8 mouse cellular contexts compared by ENCODE assay signal in the genomic region with DNA sequence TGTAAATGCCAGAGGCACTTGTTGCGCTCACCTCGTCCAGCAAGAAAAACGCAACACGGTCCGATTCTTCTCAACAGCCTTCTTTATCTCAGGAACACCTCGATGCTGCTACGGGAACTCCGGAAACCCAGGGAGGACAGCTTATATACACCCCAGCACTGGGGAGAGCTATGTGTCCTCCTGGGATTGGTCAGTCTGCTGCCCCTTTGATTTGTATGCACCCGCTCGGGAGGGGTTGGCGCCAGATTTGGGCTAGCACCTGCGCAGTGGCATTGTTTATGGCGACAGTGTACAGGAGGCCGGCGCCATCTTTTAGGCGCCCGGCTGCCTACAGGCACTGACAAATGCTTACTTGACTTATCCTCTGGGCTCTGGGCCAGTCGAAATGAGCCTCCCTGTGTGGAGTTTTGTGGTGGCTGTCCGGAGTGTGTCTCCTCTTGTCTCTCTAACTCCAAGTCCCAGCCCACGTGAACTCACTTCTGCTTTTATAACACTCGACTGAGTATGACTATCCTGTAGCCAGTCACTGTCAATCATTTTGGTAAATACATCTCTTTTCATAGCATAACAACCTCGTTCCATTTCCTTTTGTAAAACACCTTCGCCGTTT. TPM values are rescaled to one million over a fixed set of nuclear protein-coding genes. Genes with fewer than 3 reads are reported as not detected.
DNase-seq lines count a peak whose midpoint lies in the region; ATAC-seq and TF ChIP-seq lines count a peak whose summit lies in the region.
"Not testable (repeated sequence)": the region's sequence is repeated elsewhere in the genome, so short reads cannot be mapped to it uniquely, and the experiment has no call there.

No protein-coding gene starts in this region.

- TF ChIP-seq EP300 in liver, postnatal 0 days (IDR thresholded peaks at IDR 0.05; ENCODE audit: low read depth), result not testable (repeated sequence)

- ATAC-seq in liver, postnatal 0 days, result peak; percentile 59

- peak overlapping the region; percentile 72 for H3K27ac ChIP-seq in layer of hippocampus, adult 2 months
- peak overlapping the region; percentile 71 for H3K27ac ChIP-seq in liver, postnatal 0 days (ENCODE audit: low read depth)
- H3K27ac ChIP-seq in thymus, adult 2 months (ENCODE audit: control insufficient read depth, insufficient read depth, low read length), result peak overlapping the region; percentile 77; the same call in 1 of the 2 replicates

- peak; percentile 99 for DNase-seq in B cell, adult 2 months
- peak; percentile 44 for DNase-seq in adrenal gland, postnatal 10 days
- peak; percentile 63 to 64 for DNase-seq in frontal cortex, adult 2 months (ENCODE audit: extremely low spot score in 1 of 2, low spot score in 1 of 2)
- DNase-seq in heart, postnatal 10 days, result peak; percentile 75 to 76
- DNase-seq in layer of hippocampus, adult 2 months (ENCODE audit: low spot score in 2 of 2), result peak; percentile 50 to 77
- peak; percentile 34 for DNase-seq in liver, postnatal 0 days
- DNase-seq in right cerebral cortex, adult 18-20 months, result peak; percentile 60
- DNase-seq in thymus, adult 2 months, result peak; percentile 96

- peak; percentile 45; the same call in 1 of the 2 replicates for TF ChIP-seq POLR2A in thymus, adult 2 months (IDR thresholded peaks at IDR 0.05; ENCODE audit: control insufficient read depth, extremely low read depth, insufficient read depth, low read length, poor library complexity)

- H3K36me3 ChIP-seq in liver, postnatal 0 days (replicated peaks; ENCODE audit: insufficient read depth, low read length); thymus, adult 2 months (ENCODE audit: control insufficient read depth, insufficient read depth, low read length): not testable (repeated sequence)

- H3K9ac ChIP-seq in liver, postnatal 0 days (replicated peaks), result not testable (repeated sequence)

- H3K27me3 ChIP-seq in liver, postnatal 0 days (ENCODE audit: insufficient read depth, low read length); thymus, adult 2 months (ENCODE audit: control insufficient read depth, insufficient read depth, low read length): not testable (repeated sequence)

- not testable (repeated sequence) for H3K4me1 ChIP-seq in liver, postnatal 0 days (ENCODE audit: insufficient read depth); thymus, adult 2 months (replicated peaks; ENCODE audit: control insufficient read depth, insufficient read depth, low read length)

- H3K9me3 ChIP-seq in liver, postnatal 0 days (ENCODE audit: low read length), result not testable (repeated sequence)

- not testable (repeated sequence) for TF ChIP-seq CTCF in layer of hippocampus, adult 2 months (conservative IDR thresholded peaks at IDR 0.05); liver, postnatal 0 days (IDR thresholded peaks at IDR 0.05; ENCODE audit: low read depth); thymus, adult 2 months (IDR thresholded peaks at IDR 0.05; ENCODE audit: borderline replicate concordance, control insufficient read depth, extremely low read depth, insufficient read depth, low read length, poor library complexity)

- 55% methylated on average over 24 of the region's 24 CpGs for WGBS in liver, postnatal 0 days (ENCODE audit: insufficient replicate concordance)
- 16% methylated on average over 24 of the region's 24 CpGs for WGBS in thymus, adult 2 months

- intact Hi-C loops in heart, postnatal 10 days (cut with DNase I), result not testable (repeated sequence)

- H3K4me3 ChIP-seq in layer of hippocampus, adult 2 months, result peak overlapping the region; percentile 34
- H3K4me3 ChIP-seq in liver, postnatal 0 days (ENCODE audit: low read depth, low read length), result peak overlapping the region; percentile 13; the same call in 1 of the 2 replicates
- peak overlapping the region; percentile 57 for H3K4me3 ChIP-seq in thymus, adult 2 months (ENCODE audit: control insufficient read depth, insufficient read depth, low read length)

- peak overlapping the region; percentile 32; the same call in 1 of the 2 replicates for H3K4me2 ChIP-seq in liver, postnatal 0 days (ENCODE audit: low read depth, low read length)

RNA-seq across cellular contexts. Expression of a gene that starts 10.7 kb away (rescaled TPM):
- under 1 TPM; 0.15 to 0.39 TPM for total RNA-seq in adrenal gland, postnatal 10 days (2021)
- 3.4 and 4.0 TPM in 2 replicates for polyA plus RNA-seq in frontal cortex, adult 2 months (2012; rRNA removed)
- not detected for total RNA-seq in heart, postnatal 10 days (2021)
- 1 to 10 TPM; 4.8 to 6.3 TPM for total RNA-seq in layer of hippocampus, adult 2 months (2021)
- polyA plus RNA-seq in liver, postnatal 0 days (2015; fragmentation: Nextera tagmentation; extraction: Ambion mirVana), result 0.05 TPM in 2 replicates
- 0.94 and 1.1 TPM in 2 replicates for polyA plus RNA-seq in thymus, adult 2 months (2012; rRNA removed)

Comparison
In these comparisons a context has a peak if more than half of its experiments do, and no peak if none do; other contexts are left out.
1. Peak in every context shown above with its lines: DNase-seq, ATAC-seq, H3K4me3 ChIP-seq and H3K27ac ChIP-seq.
2. DNase-seq: peak in every context shown above with its lines; median percentile 99 in B cell, adult 2 months; 96 in thymus, adult 2 months; 76 in heart, postnatal 10 days; 64 in frontal cortex, adult 2 months; 64 in layer of hippocampus, adult 2 months; 60 in right cerebral cortex, adult 18-20 months; 44 in adrenal gland, postnatal 10 days; 34 in liver, postnatal 0 days.
3. RNA of a gene that starts 10.7 kb away (total RNA-seq): 4.8 to 6.3 TPM in layer of hippocampus, adult 2 months; 0.15 to 0.39 TPM in adrenal gland, postnatal 10 days and not detected in heart, postnatal 10 days; every median in the first group is over 4 times any median in the second.